Mouse (Mus musculus): ENCODE results near the gene Dmrtc2.
"Not testable (repeated sequence)": the region's sequence is repeated elsewhere in the genome, so short reads cannot be mapped to it uniquely, and the experiment has no call there.

The Dmrtc2 gene

GRCm38 (mm10) chr7:24869080-24869479 is 777 bp upstream of the Dmrtc2 start:
- DNase-seq (ENCODE audit: low read depth): no peak

GRCm38 (mm10) chr7:24877588-24877987 is 7.7 kb downstream of the Dmrtc2 start:
- DNase-seq (ENCODE audit: low read depth): no peak

- DNase-seq (ENCODE audit: low read depth): no peak
Measured at GRCm38 (mm10) chr7:24879620-24880019, 9.8 kb downstream of the Dmrtc2 start.

- no peak for DNase-seq (ENCODE audit: low read depth)
Measured at GRCm38 (mm10) chr7:24882416-24883199, 12.8 kb downstream of the Dmrtc2 start.

GRCm38 (mm10) chr7:24883896-24884692 is 14.2 kb downstream of the Dmrtc2 start, which contains the start of gene Rps19:
Gene Rps19, plus strand, starts transcription at chr7:24884371.
- peak; percentile 100 for DNase-seq (ENCODE audit: low read depth)

GRCm38 (mm10) chr7:24884693-24885291 is 14.9 kb downstream of the Dmrtc2 start:
- no peak for DNase-seq (ENCODE audit: low read depth)

- DNase-seq (ENCODE audit: low read depth): peak; percentile 38
Measured at GRCm38 (mm10) chr7:24885468-24886307, 15.8 kb downstream of the Dmrtc2 start.

GRCm38 (mm10) chr7:24886308-24886633 is 16.4 kb downstream of the Dmrtc2 start:
- no peak for DNase-seq (ENCODE audit: low read depth)

GRCm38 (mm10) chr7:24887096-24887495 is 17.2 kb downstream of the Dmrtc2 start:
- no peak for DNase-seq (ENCODE audit: low read depth)

- no peak for DNase-seq (ENCODE audit: low read depth)
Measured at GRCm38 (mm10) chr7:24889431-24890220, 19.8 kb downstream of the Dmrtc2 start.

GRCm38 (mm10) chr7:24890281-24891216 is 20.7 kb downstream of the Dmrtc2 start:
- peak; percentile 89 for DNase-seq (ENCODE audit: low read depth)

- peak; percentile 43 for DNase-seq (ENCODE audit: low read depth)
Measured at GRCm38 (mm10) chr7:24891241-24892124, 21.6 kb downstream of the Dmrtc2 start.

- DNase-seq (ENCODE audit: low read depth): no peak
Measured at GRCm38 (mm10) chr7:24892125-24892583, 22.3 kb downstream of the Dmrtc2 start.

- DNase-seq (ENCODE audit: low read depth): not testable (repeated sequence)
Measured at GRCm38 (mm10) chr7:24895749-24896148, 25.9 kb downstream of the Dmrtc2 start.

GRCm38 (mm10) chr7:24896269-24896668 is 26.4 kb downstream of the Dmrtc2 start:
- no peak for DNase-seq (ENCODE audit: low read depth)

- no peak for DNase-seq (ENCODE audit: low read depth)
Measured at GRCm38 (mm10) chr7:24897224-24897623, 27.4 kb downstream of the Dmrtc2 start, which contains the start of gene Cd79a. Gene Cd79a, plus strand, starts transcription at chr7:24897381.

- DNase-seq (ENCODE audit: low read depth): no peak
Measured at GRCm38 (mm10) chr7:24897959-24898358, 28.1 kb downstream of the Dmrtc2 start.

GRCm38 (mm10) chr7:24901114-24901513 is 31.3 kb downstream of the Dmrtc2 start:
- DNase-seq (ENCODE audit: low read depth): no peak

- DNase-seq (ENCODE audit: low read depth): no peak
Measured at GRCm38 (mm10) chr7:24901842-24902241, 32.0 kb downstream of the Dmrtc2 start.

All from 416B (cell line).